Mouse (Mus musculus) neural tube, embryonic 11.5 days (tissue): ENCODE results near the gene Spag7. TPM values are rescaled to one million over a fixed set of nuclear protein-coding genes. Genes with fewer than 3 reads are reported as not detected.
A peak's percentile ranks its signal among the peaks of the same experiment; 100 is the strongest.

ENCODE experiments used
- ATAC-seq: fragments of 200-750 bp; cut with Nextera tagmentation; 2 replicates; pipeline ENCODE4 v1.8.0; 2017; ENCODE audit warnings: moderate number of reproducible peaks, mild to moderate bottlenecking, moderate TSS enrichment, moderate library complexity; ENCODE audit not compliant: insufficient read depth, low FRiP score, low TSS enrichment
- DNase-seq: peaks from one replicate; pipeline ENCODE4 v3.0.0-alpha.2; 2015; ENCODE audit warnings: low spot score
- H3K27ac ChIP-seq: fragments of 300-500 bp; sonication (generic); 2 replicates; pipeline ENCODE4 v1.5.1; 2014; ENCODE audit warnings: low read depth, mild to moderate bottlenecking, low read length
- H3K27me3 ChIP-seq: fragments of 300-500 bp; sonication (generic); 2 replicates; pipeline ENCODE4 v1.6.1; 2014; ENCODE audit warnings: mild to moderate bottlenecking, low read length, mixed read lengths; ENCODE audit not compliant: control insufficient read depth, insufficient read depth
- H3K36me3 ChIP-seq: fragments of 300-500 bp; sonication (generic); 2 replicates; pipeline ENCODE4 v1.6.1; 2014; ENCODE audit warnings: mild to moderate bottlenecking, low read length, moderate library complexity, mixed read lengths; ENCODE audit not compliant: control insufficient read depth, insufficient read depth
- H3K4me1 ChIP-seq: fragments of 300-500 bp; sonication (generic); 2 replicates; pipeline ENCODE4 v1.6.1; 2014; ENCODE audit warnings: low read length, mixed read lengths; ENCODE audit not compliant: control insufficient read depth, insufficient read depth
- H3K4me2 ChIP-seq: fragments of 300-500 bp; sonication (generic); 2 replicates; pipeline ENCODE4 v1.6.1; 2014; ENCODE audit warnings: low read depth, mild to moderate bottlenecking, moderate library complexity
- H3K4me3 ChIP-seq: fragments of 300-500 bp; sonication (generic); 2 replicates; pipeline ENCODE4 v1.5.1; 2014; ENCODE audit warnings: low read depth, low read length
- H3K9ac ChIP-seq: fragments of 300-500 bp; sonication (generic); 2 replicates; pipeline ENCODE4 v1.6.1; 2014; ENCODE audit warnings: mild to moderate bottlenecking, low read length
- H3K9me3 ChIP-seq: fragments of 300-500 bp; sonication (generic); 2 replicates; pipeline ENCODE4 v1.6.1; 2016; ENCODE audit warnings: low read length; ENCODE audit not compliant: control insufficient read depth
- WGBS: fragments of 180-500 bp; shearing (Covaris S2); extraction: QIAGEN DNeasy Blood & Tissue Kit; methylation state at CpG from one replicate; pipeline ENCODE4 v1.1.7; 2014; 5-methylcytosine and 5-hydroxymethylcytosine counted together
- polyA plus RNA-seq: library from polyadenylated mRNA; unstranded; fragments of >200 nt; fragmentation: Nextera tagmentation; extraction: Ambion mirVana; gene quantifications from 2 replicates; pipeline ENCODE4 v1.2.1, GENCODE M21; 2014

Gene Spag7
- polyA plus RNA-seq, 1 experiment from 2014 or later = 152 TPM

DNA sequence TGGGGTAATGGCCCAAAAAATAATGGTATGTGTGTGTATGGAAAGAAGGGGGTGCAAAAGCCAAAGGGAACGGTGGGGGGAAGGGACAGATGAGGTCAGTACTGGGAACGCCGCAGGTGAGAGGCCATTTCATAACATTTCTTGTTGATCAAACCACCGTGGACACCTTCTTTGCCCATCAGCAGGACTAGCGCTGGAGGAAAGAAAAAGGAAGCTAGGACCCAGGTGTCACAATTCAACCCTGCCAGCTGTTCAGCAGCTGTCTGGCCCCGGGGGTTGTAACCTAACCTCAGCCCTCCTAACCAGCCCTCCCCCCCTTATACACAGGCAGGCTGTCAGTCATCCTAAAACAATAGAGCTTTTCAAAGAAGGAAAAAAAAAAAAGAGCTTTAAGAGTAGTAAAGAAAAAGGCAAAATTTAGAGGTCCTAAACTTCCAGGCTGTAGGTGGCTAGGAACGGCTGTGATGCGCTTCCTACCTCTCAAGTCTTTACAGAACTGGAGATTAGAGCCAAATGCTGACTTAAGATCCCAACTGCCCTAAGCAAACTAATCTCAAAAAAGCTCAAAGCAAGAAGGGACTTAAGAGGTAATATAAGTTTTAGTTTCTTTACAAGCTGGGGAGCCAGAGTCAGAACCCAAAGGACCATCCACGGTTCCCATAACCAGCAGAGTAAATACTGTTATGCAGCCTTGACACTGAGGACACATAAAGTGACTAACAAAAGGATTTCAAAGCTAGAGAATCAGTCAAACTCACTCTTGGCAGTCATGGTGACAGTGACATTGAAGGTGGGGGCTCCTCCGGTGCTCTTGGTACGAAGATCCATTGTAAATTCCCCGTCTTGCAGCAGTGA, 17.0 kb downstream of the Spag7 start:
- H3K36me3 ChIP-seq = peaks cover 13% of the 10 kb centered on the region
- peak overlapping the region; percentile 86 for H3K4me2 ChIP-seq
- ATAC-seq = no peak
- no peak for DNase-seq
- no peaks in the 10 kb centered on the region for H3K9me3 ChIP-seq
- no peaks in the 10 kb centered on the region for H3K27me3 ChIP-seq
- H3K9ac ChIP-seq = peak overlapping the region; percentile 98; the same call in 1 of the 2 replicates
- H3K27ac ChIP-seq = no peak overlapping the region
- WGBS = 70% methylated on average over 12 of the region's 12 CpGs
- H3K4me1 ChIP-seq = peaks cover 33% of the 10 kb centered on the region
- peak overlapping the region; percentile 100 for H3K4me3 ChIP-seq

DNA sequence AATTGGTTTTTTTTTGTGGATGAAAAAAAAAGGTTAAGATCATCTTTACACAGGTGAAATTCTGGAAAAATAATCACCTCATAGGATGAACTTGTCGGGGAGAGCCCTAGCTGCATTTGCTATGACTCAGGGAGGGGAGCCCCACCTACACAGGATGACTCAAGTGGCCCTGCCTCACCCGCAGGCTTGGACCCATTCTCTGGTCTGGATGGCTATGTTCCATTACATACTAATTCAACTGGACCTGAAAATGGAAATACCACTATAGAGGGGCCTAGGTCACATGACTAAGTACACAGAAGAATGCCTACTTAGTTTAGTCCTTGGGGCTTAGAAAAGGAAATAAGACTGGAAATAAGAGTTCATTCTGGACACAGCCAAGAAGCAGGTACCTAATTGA, 17.8 kb downstream of the Spag7 start:
- DNase-seq (no peak), ATAC-seq (no peak)
- peaks cover 27% of the 10 kb centered on the region for H3K4me1 ChIP-seq

DNA sequence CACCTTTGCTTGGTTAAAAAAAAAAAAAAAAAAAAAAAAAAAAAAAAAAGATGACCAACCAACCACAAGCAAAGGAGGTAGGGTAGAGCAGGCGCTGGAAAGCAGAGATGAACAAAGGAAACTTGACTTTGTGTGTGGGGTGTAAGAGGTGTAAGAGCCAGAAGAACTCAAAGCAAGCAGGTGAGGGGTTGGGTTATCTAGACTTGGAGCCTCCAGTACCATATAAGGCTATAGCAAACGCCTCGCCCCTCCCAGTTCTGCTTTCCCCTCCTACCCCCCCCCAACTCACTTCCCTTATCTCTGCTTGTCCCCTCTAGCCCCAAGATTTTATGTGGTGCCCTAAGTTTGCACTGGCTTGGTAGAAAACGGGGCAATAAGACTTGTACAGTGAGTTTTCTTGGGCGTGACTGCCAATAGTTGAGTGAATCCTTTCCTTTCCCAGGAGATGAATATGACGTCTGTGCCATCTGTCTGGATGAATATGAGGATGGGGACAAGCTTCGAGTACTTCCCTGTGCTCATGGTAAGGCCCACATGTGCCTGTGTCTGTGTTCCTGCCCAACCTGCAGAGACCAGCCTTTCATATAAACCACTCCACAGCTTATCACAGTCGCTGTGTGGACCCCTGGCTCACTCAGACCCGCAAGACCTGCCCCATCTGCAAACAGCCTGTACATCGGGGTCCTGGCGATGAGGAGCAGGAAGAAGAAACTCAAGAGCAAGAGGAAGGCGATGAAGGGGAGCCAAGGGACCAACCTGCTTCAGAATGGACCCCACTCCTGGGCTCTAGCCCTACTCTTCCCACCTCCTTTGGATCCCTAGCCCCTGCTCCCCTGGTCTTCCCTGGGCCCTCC, 18.7 kb downstream of the Spag7 start:
- H3K4me2 ChIP-seq = no peak overlapping the region
- DNase-seq (no peak), ATAC-seq (no peak)
- no peaks in the 10 kb centered on the region for H3K27me3 ChIP-seq
- no peaks in the 10 kb centered on the region for H3K9me3 ChIP-seq
- peaks cover 28% of the 10 kb centered on the region for H3K4me1 ChIP-seq
- peak overlapping the region; percentile 39; the same call in 1 of the 2 replicates for H3K27ac ChIP-seq
- H3K9ac ChIP-seq = no peak overlapping the region
- peaks cover 13% of the 10 kb centered on the region for H3K36me3 ChIP-seq
- 92% methylated on average over 12 of the region's 12 CpGs for WGBS
- no peak overlapping the region; the same call in 1 of the 2 replicates for H3K4me3 ChIP-seq

More for the DNA sequence above, 17.8 kb downstream of the Spag7 start:
- Histone ChIP-seq H3K4me2 (no peak overlapping the region), H3K4me3 (no peak overlapping the region), H3K27ac (no peak overlapping the region), H3K27me3 (no peaks in the 10 kb centered on the region), H3K9me3 (no peaks in the 10 kb centered on the region), H3K9ac (no peak overlapping the region), H3K36me3 (peaks cover 13% of the 10 kb centered on the region)
- WGBS = 87% methylated on average over 2 of the region's 2 CpGs

DNA sequence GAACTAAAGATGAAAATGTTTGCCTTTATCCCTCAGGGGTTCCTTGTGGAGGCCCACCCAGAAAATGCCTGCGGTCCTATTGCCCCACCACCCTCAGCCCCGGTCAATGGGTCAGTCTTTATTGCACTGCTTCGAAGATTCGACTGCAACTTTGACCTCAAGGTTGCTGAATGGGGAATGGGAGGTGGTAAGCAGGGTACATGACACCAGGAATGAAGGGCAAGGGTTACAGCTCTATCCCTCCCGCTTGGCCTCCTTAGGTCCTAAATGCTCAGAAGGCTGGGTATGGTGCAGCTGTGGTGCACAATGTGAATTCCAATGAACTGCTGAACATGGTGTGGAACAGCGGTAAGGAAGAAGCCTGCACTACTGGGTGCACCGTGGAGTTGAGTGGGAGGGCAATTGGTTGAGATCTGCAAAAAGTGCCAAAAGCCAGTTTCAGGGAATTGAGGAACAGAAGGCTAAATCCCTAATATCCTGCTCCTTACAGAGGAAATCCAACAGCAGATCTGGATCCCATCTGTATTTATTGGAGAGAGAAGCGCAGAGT, 20.0 kb downstream of the Spag7 start:
- H3K27ac ChIP-seq = no peak overlapping the region
- H3K4me1 ChIP-seq = peaks cover 28% of the 10 kb centered on the region
- 83% methylated on average over 8 of the region's 8 CpGs for whole genome bisulfite sequencing
- ATAC-seq (no peak), DNase-seq (no peak)
- H3K36me3 ChIP-seq = peaks cover 21% of the 10 kb centered on the region
- H3K4me3 ChIP-seq = no peak overlapping the region
- H3K27me3 ChIP-seq = no peaks in the 10 kb centered on the region
- no peaks in the 10 kb centered on the region for H3K9me3 ChIP-seq
- H3K9ac ChIP-seq = no peak overlapping the region; the same call in 1 of the 2 replicates
- H3K4me2 ChIP-seq = 0 out of 2 replicates have a peak overlapping the region, but pooled peaks have one; percentile 1

DNA sequence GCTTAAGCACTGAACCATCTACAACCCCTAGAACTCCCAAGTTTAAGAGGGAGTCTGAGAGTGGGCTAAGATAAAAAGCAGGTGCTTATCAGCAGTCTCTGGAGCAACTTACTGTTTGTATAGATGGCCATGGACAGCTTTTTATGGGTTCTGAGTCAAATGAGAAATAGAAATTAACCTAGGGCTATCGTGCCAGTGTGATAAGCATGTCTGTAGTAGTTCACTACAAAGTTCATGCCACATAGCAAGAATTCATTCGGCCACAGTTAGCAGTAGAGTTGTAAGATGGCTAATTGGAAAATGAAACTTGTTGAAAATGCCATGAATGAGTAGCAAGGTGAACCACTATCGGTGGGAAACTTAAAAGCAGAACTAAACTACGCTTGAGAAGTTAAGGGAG, 20.7 kb downstream of the Spag7 start:
- H3K27ac ChIP-seq = no peak overlapping the region
- ATAC-seq (no peak), DNase-seq (no peak)
- H3K36me3 ChIP-seq = peaks cover 22% of the 10 kb centered on the region
- H3K27me3 ChIP-seq = no peaks in the 10 kb centered on the region
- 91% methylated on average over 4 of the region's 4 CpGs for WGBS
- H3K9me3 ChIP-seq = no peaks in the 10 kb centered on the region
- peaks cover 28% of the 10 kb centered on the region for H3K4me1 ChIP-seq
- H3K4me3 ChIP-seq = peak overlapping the region; percentile 78; the same call in 1 of the 2 replicates
- H3K4me2 ChIP-seq = peak overlapping the region; percentile 96
- H3K9ac ChIP-seq = peak overlapping the region; percentile 79

DNA sequence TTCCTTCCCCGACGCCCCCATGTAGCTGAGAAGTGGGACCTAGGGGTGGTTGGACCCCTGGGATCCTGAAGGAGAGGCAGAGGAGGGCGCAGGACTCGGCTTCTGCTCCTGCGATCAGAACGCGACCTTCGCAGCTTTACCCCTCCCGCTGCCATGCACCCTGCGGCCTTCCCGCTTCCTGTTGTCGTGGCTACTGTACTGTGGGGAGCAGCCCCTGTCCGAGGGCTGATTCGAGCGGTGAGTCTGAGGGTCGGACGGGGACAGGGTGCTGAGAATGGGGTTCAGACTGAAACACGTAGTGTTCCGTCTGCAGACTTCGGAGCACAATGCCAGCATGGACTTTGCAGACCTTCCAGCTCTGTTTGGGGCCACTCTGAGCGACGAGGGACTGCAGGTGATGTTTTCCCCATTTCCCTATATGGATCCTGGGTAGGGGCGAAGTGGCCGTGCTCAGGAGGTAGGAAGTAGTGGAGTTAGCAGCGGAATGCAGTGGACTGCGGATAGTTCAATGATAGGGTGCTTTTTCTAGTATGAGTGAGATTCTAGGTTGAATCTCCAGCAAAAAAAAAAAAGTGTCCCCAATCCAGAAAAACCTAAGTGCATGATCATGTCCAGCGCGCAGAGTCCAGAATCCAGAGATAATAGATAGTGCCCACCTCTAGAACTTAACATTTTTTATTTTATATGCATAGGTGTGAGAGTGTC, 21.3 kb downstream of the Spag7 start:
- DNase-seq (peak; percentile 28), ATAC-seq (0 out of 2 replicates have a peak, but pooled peaks have one; percentile 38)
- H3K27me3 ChIP-seq = no peaks in the 10 kb centered on the region
- peaks cover 26% of the 10 kb centered on the region for H3K4me1 ChIP-seq
- H3K27ac ChIP-seq = peak overlapping the region; percentile 85
- WGBS = 5% methylated on average over 28 of the region's 28 CpGs
- peak overlapping the region; percentile 79 for H3K9ac ChIP-seq
- H3K36me3 ChIP-seq = peaks cover 22% of the 10 kb centered on the region
- H3K4me3 ChIP-seq = peak overlapping the region; percentile 78
- H3K9me3 ChIP-seq = no peaks in the 10 kb centered on the region
- peak overlapping the region; percentile 96 for H3K4me2 ChIP-seq

DNA sequence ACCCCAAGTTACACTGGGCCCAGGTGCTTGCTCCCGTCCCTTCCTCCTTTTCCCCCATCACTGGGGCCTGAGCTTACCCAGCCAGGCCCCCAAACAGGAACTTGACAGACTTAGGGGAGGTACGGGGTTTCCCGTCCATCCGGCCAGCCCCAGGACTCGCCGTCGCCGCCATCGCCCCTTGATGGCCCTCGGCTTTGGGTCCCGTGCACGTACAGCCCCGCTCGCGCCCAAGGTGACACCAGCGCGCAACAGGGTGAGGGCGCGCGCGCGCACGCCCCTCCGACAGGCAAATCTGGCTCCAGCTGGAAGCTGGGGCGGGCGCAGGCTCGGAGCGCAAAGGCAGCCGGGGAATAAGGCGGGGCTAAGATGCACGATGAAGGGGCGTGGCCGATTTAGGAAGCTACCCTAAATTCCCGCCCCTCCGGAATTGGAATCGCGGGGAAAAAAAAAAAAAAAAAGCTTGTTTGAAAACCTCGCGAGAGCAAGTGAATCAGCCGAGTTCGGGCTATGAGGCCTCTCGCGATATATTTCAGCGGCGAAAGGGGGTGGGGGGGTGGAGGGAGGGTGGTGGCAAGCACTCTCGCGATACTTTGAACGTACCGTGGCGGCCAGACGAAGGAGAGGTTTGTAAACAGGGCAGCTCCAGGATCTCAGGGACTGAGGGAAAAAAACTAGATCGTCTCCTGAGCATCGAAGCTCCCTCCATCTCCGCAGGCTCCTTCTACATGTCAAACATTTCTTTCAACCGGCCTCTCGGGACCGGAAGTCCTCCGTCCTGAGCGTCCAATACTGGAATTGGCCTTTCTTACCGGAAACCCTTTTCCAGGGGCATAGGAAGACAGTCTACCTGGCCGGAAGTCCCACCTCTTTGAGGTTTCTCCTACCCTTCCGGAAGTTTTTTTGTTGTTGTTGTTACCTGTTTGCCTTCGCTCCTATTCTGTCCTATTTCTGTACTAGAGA, 22.2 kb downstream of the Spag7 start, which contains the start of the genes Rnf167 and Slc25a11:
Gene Rnf167 (plus strand): TSS at position 545 of the 960 bp plus-strand sequence.
Gene Slc25a11 (minus strand): TSS at position 789 of the 960 bp plus-strand sequence.
- H3K4me1 ChIP-seq = peaks cover 19% of the 10 kb centered on the region

More for the DNA sequence above, 22.2 kb downstream of the Spag7 start, which contains the start of the genes Rnf167 and Slc25a11:
- Histone ChIP-seq H3K9me3 (no peaks in the 10 kb centered on the region), H3K27me3 (no peaks in the 10 kb centered on the region), H3K9ac (peak within 1 kb of the TSS; percentile 81), H3K27ac (peak within 1 kb of the TSS; percentile 85), H3K36me3 (peaks cover 19% of the 10 kb centered on the region), H3K4me3 (peak within 1 kb of the TSS; percentile 78), H3K4me2 (peak within 1 kb of the TSS; percentile 96)
- WGBS = under 1% methylated on average over 63 of the region's 63 CpGs
- ATAC-seq = peak; percentile 85
- DNase-seq = peak; percentile 98
